Mouse (Mus musculus): Measurements from ENCODE around the gene Enox1.

The Enox1 gene

GRCm38 (mm10) chr14:77463919-77464318 lies 307.4 kb downstream of the Enox1 start:
- CTCF ChIA-PET, result interaction anchor here (0.7 kb wide), 1 partner anchor 9 kb away, joined by 3 read pairs; no protein-coding TSS in a partner anchor

- CTCF ChIA-PET, result no interaction called here
Observed at GRCm38 (mm10) chr14:77464782-77465181, 308.2 kb downstream of the Enox1 start.

- CTCF ChIA-PET, result no interaction called here
Observed at GRCm38 (mm10) chr14:77470577-77470976, 314.0 kb downstream of the Enox1 start.

GRCm38 (mm10) chr14:77473501-77473900 lies 316.9 kb downstream of the Enox1 start:
- CTCF ChIA-PET, result interaction anchor here (0.5 to 0.6 kb wide), 2 partner anchors 10 to 632 kb away, joined by 3 to 29 read pairs; no protein-coding TSS in a partner anchor

DNA sequence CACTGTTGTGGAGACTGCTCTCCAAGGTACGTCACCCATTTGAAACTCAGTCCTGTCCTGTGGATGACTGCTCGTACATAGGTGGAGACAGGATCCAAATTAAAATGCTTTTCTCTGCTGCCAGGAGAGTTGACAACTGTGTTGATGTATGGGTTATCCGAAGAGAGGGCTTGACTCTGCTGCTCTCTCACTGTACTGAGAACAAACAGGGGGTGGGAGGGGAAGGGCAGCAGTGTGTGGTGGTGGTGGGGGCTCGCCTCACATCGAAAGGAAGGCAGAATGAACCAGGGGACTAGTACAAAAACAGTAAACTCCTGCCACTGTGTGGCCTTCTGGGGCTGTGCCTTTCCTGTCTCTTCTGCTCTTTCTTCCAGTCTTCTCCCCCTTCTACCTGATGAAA lies 317.5 kb downstream of the Enox1 start:
- CTCF ChIA-PET, result no interaction called here

DNA sequence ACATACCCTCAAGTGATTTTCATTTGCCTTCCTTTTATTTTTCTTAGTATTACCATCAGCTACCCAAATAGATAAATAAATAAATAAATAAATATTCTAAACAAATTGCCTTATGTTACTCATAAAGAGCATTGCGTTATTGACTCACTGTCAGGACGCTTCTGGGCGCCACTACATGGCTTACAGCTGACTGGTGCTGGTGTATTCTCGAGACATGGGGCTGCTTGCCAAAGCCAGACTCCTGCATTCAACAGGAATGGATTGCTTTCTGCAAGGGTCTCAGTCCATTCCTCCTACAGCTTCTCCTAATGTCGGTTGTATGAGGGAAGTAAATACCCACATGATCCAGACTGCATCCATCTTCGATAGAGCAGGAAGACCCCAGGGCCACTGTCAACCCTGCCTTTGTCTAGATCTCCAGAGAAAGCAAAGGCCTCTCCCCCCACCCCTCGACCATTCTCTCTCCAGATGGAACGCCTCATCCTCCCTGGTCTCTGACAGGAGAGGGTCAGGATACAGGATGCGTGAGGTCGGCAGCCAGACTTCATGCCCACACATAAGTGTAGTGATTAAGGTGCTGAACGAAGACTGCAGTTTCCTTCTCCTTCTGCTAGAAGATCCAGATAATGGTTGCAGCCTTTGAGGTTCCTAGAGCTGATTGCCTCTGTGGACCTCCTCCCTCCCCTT lies 318.7 kb downstream of the Enox1 start:
- CTCF ChIA-PET, result no interaction called here

GRCm38 (mm10) chr14:77477704-77478103 lies 321.1 kb downstream of the Enox1 start:
- CTCF ChIA-PET, result no interaction called here

GRCm38 (mm10) chr14:77478210-77478609 lies 321.6 kb downstream of the Enox1 start:
- CTCF ChIA-PET, result no interaction called here

DNA sequence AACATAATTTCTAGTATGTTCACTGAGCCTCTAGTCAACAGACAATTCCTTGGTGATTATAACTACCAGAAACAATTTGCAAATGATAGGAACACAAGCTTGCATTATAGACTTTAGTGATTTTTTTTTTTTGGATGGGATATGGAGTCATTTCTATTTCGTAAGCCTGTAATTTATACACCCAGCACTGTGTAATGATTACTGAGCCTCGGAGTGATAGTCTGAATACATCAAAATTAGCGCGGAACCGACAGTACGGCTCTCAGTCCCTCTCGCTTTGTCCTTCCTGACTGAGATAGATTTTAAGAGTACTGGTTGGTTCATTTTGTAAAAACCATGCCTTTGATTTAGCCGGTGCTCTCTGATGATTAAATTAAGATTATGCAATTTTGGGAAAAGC lies 322.1 kb downstream of the Enox1 start:
- CTCF ChIA-PET, result no interaction called here

DNA sequence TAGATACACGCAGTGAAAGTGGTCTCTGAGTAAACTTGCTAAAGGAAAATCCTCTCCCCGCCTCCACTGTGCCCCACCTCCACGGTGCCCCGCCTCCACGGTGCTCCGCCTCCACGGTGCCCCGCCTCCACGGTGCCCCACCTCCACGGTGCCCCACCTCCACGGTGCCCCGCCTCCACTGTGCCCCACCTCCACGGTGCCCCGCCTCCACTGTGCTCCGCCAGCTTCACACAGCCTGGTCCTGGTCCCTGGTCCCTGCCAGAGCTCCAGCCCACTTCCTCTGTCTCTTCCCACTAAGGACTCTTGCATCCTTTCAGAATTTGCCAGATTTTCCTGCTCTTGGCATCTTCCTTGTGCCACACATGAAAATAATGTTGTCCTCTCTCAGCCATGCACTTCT lies 326.5 kb downstream of the Enox1 start:
- CTCF ChIA-PET, result no interaction called here

GRCm38 (mm10) chr14:77484951-77485447 lies 328.4 kb downstream of the Enox1 start:
- CTCF ChIA-PET, result no interaction called here

- CTCF ChIA-PET, result no interaction called here
Observed at GRCm38 (mm10) chr14:77490699-77491098, 334.1 kb downstream of the Enox1 start.

- CTCF ChIA-PET, result no interaction called here
Observed at GRCm38 (mm10) chr14:77491731-77492130, 335.2 kb downstream of the Enox1 start.

DNA sequence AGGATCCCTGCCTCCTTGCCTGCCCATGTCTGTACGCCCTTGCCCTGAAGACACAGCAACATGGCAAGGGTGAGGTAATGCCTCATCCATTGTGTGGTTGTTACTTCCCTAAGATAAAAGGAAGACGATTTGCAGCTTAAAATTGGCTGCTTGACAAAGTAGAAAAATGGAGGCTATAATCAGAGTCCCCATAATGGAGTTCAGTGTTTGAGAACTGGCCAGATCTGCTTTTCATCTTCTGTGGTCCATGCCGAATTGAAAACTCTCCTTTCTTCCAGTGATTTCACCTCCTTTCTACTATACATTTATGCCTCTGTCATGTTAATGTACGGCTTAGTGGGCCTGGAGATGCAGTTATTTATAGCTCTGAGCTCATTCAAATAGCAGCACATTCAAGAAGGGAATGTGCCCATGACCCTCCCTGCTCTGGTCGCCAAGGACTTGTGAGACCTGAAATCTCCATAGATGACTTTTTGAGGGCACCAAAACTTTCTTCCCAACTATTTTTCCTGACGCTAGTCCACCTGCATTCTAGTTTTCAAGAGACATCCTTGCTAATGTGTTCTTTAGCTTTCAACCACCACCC lies 343.5 kb downstream of the Enox1 start:
- CTCF ChIA-PET, result no interaction called here

GRCm38 (mm10) chr14:77504458-77505135 lies 348.0 kb downstream of the Enox1 start:
- CTCF ChIA-PET, result no interaction called here

GRCm38 (mm10) chr14:77506341-77506740 lies 349.8 kb downstream of the Enox1 start:
- CTCF ChIA-PET, result no interaction called here

DNA sequence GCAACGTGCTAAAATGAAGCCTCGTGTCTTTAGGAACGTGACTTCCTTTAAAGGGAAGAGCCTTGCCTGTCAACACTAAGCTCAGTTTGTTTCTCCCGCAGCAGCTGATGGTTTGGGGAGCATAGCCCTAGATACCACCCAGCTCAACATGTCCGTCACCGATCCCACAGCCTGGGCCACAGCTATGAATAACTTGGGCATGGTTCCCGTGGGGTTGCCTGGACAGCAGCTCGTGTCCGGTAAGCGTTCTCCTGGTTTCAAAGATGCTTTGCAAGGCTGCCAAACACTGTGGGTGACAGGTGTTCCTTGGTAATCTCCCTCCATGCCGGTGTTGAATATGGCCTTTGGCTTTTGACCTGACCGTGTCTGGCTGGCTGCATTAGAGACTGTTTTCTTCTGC lies 351.5 kb downstream of the Enox1 start:
- CTCF ChIA-PET, result no interaction called here

DNA sequence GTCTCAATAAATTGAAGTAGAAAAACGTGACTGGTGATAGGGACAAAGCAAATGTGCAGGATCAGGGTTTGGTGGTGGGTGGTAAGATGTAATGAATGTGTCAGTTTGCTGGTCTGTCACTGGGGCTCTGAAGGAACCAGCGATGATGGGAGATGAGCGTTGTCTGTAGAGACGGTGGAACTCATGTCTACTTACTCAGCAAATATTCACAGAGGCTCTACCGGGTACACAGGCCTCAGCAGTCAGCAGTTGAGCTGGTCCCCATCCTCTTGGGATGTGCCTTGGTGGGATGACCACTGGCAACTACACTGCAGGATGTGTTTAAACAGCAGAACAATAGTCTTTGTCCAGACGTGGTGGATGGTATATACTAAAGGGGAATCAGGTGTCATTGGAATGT lies 352.5 kb downstream of the Enox1 start:
- CTCF ChIA-PET, result no interaction called here

- CTCF ChIA-PET, result no interaction called here
Observed at GRCm38 (mm10) chr14:77509924-77510323, 353.4 kb downstream of the Enox1 start.

DNA sequence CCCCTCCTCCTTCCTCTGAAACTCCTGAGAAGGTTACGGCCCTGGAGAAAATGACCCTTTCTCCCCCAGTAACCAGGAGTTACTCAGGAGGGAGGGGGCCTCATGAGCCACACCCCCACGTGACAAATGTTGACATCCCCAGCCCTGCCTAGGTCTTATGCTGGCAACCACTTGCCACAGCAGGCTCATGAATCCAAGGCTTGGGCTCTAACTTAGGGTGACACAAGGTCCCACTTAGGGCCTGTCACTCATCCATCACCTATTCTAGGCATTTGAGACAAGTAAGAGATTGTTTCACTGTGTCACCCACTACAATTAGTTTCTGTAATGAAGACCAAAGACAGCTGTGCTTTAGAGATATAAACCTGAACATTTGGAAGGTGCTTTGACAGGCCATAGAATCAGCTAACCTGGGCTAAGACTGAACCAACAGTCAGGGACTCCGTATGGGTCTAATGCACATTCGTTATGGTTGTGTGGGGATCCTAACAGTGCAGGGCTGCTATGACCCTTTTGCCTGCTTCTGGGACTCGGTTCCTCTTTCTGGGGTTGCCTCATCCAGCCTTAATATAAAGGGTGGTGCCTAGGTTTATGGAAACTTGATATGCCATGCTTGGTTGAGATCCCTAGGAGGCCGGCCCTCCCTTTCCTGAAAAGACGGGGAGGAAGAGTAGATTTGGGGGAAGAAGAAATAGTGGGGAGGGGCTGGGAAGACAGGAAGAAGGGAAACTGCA lies 354.7 kb downstream of the Enox1 start:
- CTCF ChIA-PET, result no interaction called here

DNA sequence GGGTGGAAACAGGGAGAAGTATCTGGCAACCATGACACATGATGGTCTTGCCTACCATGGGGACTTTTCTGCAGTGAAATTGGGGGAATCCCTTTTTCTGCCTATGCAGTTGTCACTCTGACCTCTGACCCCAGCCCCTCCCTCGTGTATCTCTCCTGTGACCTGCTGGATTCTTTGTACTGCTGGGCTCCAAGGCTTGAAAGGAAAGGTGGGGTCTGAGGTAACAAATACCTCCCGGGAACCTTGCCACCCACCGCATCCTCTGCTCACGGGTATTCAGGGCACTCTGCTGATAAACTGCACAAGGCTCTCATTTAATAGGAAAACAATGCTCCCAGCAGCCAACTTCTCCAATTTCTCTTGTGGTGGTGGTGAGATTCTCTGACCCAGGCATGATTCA lies 361.5 kb downstream of the Enox1 start:
- CTCF ChIA-PET, result no interaction called here

- CTCF ChIA-PET, result no interaction called here
Observed at GRCm38 (mm10) chr14:77518941-77519695, 362.6 kb downstream of the Enox1 start.
